Mouse (Mus musculus) liver (tissue): ENCODE data around the gene Ndrg4.
"Not testable (repeated sequence)": the region's sequence is repeated elsewhere in the genome, so short reads cannot be mapped to it uniquely, and the experiment has no call there.

ENCODE experiments used
- DNase-seq: peaks from one replicate; pipeline ENCODE4 v3.0.0-alpha.2; 2020; ENCODE audit warnings: mixed read lengths

The Ndrg4 gene

DNA sequence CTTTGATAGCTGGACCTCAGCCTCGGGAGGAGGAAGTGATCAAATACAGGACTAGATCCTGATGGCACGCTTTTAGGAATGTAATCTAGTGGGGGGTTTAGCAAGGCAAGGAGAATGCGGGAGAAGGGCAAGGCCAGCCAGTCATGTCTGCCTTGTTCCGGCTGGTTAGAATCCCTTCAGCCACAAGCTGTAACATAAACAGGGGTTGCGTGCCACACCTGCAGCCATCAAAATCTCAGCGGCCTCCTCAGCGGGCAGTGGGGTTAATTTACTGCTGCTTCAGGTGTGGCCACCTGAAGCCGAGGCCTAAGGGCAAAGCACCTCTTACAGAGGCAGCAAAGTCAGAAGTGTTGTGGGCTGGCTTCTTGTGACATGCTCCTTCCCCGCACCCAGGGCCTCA lies at the start of gene Ndrg4:
TSS of gene Ndrg4 (plus strand) at position 350 of the 400 bp plus-strand sequence.
- no peak for DNase-seq

DNA sequence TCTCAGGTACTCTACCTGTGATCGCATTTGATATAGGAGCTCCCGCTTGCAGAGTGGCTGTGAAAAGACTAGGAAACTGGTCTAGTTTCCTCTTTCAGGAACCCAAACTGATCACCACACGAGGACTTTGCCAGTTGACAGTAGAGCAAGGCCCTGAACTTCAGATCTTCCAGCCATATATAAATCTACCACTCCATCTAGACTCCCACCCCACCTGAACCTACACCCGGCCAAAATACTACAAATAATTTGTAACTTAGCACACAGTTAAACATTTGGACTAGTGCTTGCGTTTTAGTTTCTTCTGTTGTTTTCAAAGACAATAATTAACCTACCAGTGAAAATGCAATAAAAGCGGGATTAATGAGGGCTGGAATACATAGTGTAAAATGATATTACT lies 43.9 kb upstream of the Ndrg4 start:
- no peak for DNase-seq

DNA sequence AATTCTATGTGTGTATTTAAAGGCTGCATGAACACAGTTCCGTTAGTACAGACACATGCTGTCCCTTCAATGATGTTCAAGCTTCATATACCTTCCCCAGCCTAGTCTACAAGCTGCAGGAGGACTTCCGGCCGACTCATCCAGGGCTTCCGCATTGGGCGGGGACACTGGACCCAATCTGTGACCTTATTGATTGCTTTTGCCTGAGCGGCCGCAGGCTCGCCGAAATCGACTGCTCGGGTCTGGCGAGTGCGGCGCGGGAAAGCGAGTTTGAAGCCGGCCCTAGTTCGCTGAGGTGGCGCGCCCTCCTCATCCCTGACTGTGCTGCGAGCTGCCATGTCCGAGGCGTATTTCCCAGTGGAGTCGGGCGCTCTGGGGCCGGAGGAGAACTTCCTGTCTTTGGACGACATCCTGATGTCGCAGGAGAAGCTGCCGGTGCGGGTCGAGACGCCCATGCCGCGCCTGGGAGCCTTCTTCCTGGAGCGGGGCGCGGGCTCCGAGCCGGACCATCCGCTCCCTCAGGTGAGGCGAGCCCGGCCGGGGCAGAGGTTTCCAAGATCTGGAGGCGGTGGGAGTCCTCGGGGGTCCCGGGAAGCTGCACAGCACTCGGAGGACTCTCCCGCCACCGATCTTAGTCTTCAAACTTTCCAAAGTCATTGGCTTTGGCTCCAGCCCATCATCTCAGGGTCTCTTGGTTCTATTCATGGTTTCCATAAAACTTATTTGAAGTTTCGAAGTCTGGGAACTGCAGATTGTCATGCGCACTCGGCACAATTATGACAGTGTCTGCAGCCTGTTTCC lies 43.3 kb upstream of the Ndrg4 start, which contains the start of gene Gins3:
TSS of gene Gins3 (plus strand) at position 192 of the 801 bp plus-strand sequence.
- DNase-seq, result peak; percentile 92

DNA sequence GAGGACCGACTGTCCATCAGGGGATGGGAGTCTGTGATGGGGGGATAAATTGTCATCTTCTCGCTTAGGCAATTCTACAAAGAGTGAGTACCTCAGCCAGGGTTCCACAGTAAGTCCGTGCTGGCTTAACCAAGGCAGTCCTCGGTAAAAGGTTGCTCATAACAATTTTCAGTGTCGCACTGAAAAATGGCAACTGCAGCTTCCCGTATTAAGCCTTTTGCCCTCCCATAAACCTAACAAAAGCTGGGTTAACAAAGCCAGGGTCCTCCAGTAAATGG lies 42.8 kb upstream of the Ndrg4 start:
- no peak for DNase-seq

DNA sequence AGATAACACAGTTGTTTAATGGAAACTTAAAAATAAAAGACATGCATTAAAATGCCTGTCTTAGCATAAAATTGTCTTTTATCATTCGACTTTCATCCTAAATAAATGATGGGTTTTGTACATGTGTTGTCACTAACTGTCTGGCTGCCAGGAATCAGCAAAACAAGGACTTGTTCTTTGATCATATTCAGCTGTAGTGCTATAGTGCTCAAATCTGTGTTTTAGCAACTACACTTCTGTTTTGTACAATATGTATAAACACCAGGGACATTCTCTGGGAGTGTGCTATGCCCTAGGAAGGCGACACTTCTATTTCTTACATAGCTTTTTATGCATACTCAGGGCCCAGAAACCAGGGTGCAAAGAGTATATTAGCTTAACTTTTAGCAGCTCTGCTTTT lies 31.8 kb upstream of the Ndrg4 start:
- DNase-seq, result no peak

DNA sequence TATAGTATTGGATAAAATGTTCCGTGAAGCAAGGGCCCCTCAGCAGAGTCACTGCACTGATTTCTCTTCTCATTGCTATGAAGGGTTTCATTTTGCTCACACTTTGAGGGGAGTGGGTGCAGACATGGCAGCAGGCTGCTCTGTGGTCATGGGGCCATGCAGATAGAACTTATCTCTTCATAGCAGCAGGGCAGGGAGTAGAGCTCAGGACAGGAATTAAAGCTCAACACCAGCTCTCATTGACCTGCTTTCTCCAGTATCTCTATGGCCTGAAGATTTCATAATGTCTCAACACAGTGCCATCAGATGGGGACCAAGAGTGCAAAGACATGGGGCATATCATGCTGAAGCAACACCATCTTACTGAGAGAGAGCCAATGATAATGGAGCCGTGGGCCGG lies 28.5 kb upstream of the Ndrg4 start:
- no peak for DNase-seq

DNA sequence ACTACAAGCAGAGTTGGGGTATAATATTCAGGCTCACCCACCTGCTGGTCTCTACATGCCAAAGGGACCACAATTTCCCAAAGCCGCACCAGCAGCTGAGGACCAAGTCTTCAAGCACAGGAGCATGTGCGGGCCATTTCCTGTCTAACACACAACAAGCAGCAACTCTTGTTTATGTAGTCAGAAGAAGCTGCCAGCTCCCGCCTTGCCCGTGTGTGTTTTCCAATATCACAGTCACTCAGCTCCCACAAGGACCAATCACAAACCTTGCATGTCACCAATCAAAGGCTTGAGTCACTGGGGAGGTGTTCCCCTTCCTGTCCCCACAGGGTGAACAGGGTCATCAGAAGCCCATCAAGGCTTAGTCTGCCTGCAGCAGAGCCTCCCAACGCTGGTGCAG lies 23.4 kb upstream of the Ndrg4 start:
- DNase-seq, result no peak

GRCm38 (mm10) chr8:95655831-95656230 lies 20.9 kb upstream of the Ndrg4 start:
- DNase-seq, result no peak

DNA sequence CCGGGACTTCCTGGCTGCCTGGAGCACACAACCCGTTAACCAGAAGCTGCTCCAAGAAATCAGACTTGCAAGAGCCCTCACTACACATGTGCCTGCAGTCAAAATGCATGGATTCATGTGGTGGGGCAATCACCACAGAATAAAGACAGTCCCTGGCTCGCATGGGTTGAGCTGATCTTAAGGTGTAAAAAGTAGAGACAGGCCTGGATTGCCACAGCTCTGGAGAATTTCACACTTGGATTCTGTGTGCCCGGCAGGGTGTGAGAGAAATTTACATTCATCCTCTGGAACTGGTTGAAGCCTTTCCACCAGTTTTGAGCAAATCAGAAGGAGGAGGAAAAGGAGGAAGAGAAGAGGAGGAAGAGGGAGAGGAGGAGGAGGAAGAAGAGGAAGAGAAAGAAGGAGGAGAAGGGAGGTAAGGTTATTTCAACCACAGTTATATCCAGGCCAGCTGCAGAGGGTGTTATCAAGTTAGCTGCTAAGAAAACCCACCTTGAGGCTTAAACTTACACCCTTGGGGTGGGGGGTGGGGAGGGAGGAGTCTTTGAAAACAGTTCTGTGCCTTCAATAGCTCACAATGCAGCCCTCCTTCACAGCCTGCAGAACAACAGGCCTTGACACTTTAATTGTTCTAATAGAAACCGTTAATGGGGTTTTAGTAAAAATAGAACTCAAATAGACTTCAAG lies 20.3 kb upstream of the Ndrg4 start:
- no peak for DNase-seq

DNA sequence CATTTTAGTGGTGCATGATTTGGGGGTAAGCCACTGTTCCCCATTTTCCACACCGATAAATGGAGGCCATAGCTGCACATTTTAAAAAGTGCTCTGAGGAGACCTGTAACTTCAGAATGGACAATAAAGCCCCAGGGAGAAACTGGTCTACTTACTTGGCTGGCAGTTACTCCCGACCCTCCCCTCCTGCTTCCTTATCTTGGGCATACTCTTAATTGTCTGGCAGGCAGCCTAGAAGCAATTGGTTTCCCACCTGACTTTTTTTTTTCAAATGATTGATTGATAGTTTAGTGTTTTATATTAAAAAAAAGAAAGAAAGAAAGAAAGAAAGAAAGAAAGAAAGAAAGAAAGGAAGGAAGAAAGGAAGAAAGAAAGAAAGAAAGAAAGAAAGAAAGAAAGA lies 19.3 kb upstream of the Ndrg4 start:
- DNase-seq, result no peak

- DNase-seq, result no peak
Observed at GRCm38 (mm10) chr8:95660334-95660882, 16.4 kb upstream of the Ndrg4 start.

DNA sequence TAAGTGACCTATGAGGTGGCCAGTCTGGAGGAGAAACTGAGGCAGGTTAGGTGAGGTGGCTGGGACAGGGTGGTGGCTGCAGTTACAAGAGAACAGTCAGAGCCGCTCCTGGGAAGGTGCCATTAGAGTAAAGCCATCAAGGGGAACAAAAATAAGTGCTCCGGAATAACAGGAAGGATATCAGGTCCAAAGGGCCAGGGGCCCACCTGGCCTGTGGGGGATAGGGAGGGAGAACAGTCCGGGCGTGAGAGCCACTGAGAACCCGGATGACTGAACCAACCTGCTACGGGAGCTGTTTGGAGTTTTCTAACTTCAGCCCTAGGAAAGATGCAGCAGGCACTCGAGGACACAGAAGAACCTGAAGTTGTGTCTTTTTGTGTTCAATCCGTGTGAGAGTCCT lies 15.7 kb upstream of the Ndrg4 start:
- DNase-seq, result no peak

GRCm38 (mm10) chr8:95661575-95661974 lies 15.2 kb upstream of the Ndrg4 start:
- DNase-seq, result no peak

DNA sequence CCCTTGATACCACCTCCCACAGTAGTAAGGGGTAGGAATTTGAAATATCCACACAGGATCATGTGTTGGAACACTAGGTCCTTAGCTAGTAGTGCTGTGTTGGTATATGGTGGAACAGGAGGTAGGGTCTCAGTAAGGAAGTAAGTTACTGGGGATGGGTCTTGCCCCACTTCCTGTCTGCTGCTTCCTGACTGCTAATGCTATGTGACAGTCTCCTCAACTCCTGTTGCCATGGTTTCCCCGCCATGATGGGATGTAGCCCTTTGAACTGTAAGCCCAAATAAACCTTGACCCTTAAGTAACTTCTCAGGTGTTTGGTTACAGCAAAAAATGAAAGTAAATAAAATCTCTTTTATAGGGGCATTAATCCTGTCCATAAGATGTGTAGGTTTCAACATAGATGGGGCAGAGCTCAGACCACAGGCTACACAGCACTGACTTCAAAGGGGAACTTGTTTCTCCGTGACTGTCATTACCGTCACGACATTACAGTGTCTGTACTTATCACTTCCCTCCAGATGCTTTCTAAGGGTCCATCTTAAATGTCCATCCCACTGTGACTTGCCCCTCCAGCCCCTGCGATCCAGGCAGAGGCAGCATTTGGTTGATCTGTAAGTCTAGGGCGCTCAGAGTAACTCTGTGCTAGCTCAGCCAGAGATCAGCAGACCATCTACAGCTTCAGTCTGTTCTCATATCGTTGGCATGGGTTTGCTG lies 13.7 kb upstream of the Ndrg4 start:
- no peak for DNase-seq

DNA sequence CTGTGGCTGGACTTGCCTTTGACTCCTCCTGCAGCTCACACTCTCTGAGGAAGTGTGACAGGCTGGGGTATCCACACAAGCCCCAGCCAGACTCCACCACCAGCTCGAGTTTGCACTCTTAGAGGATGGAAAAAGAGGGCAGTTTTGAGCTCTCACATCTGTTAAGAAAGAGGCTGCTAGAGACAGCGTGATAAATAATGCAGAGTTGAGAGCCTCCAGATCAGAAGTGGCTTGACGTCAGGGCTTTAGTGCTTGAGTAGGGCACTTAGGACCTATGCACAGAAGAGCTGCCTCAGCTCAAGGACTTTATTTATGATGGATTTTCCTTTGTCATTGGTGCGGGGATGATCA lies 13.2 kb upstream of the Ndrg4 start:
- DNase-seq, result no peak

- not testable (repeated sequence) for DNase-seq
Observed at GRCm38 (mm10) chr8:95665813-95666452, 10.8 kb upstream of the Ndrg4 start.

DNA sequence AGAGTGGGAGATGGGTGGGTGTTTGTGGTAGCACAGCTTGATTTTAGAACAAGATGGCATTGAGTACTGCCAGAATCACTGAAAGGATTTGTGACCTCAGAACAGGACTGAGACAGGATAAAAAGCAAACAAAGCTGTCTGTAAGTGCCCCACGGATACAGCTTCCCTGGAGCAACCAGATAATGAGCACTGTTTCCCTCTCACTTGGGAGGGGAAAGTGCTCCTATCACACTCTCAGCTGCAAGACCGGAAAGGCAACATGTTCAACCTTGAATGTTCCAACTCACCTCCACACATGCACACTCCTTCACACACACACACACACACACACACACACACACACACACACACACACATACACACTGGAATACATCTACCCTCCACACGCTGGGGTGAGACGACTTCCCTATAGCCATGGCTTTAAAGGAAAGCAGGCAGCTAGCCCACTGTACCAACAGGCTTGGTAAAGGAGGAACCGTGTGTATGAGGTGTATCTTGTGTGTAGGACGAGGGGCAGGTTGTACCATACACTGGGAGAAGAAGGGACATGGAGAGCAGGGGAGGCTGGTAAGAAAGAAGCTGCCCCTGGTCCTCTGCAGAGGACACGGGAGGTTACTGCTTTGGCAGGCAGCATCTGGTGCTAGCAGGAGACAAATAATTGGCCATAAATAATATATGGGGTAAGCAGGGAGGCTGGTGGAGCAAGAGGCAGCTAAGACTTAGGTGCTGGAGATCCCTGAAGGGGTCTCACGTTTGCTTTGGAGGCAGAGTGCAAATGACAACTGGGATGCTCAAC lies 8.4 kb upstream of the Ndrg4 start:
- no peak for DNase-seq

DNA sequence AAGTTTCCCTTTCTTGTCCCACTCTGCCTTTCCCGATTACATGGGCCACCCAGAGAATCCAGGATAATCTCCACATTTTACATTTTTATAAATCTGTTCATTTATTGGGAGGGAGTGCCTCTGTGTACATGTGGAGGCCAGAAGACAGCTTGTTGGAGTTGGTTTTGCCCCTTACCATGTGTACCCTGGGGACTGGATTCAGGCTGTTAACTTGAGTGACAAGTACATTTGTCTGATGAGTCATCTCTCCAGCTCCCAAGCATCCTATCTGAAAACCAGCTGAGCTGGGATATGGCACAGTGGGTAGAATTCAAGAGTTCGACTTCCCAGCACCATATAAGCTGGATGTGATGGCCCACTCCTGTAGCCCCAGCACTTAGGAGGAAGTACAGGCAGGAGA lies 6.8 kb upstream of the Ndrg4 start:
- no peak for DNase-seq

DNA sequence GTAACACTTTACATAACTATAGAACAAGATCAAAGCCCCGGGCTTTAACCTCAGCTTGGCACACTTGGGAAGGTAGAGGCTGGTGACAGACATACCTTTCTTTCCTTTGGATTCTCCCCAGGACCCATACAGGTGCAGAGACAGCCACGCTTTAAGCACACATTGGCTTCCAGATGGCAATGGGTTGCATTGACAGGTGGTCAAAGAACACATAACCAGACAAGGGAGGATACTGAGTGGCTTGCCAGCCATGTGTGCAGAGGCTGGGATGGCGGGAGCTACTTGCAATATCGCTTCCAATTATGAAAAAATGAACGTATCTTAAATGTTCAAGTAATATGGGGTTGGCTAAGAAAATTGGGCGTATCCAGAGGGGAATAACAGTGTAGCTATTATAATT lies 4.9 kb upstream of the Ndrg4 start:
- DNase-seq, result no peak

DNA sequence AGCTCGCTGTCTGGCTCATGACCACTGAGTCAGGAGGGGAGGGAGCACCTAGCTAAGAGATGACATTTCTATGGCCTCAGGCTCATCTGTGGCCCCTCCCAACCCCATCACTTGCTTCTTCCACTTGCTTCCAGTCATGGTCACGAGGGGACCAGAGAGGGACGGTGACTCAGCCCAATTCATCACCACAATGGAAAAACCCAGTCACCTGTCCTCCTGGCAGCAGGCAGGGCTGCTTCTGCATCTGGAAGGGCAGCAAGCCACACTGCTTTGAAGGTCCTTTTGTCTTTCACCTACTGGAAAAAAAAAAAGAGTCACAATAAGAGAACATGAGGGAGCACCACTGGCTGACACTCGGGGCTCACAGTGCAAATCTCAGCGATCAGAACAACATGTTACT lies 4.0 kb upstream of the Ndrg4 start:
- no peak for DNase-seq

DNA sequence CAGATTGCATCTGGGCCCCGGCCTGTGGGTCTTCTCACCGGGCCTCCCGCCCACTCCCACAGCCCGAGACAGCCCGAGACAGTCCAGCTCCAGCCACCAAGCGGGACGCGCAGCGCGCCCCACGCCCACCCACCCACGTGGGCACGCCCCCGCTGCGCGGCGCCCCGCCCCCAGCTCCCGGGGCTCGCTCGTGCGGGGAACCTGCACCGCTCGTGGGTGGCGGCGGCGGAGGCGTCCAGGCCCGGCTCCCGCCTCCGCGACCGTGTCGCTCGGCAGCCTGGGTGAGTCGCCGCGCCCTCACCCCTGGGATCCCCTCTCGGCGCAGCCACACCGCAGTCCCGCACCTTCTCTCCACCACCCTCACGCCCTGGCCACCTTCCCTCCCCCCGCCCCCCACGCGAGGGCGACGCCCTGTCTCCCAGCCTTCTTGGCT lies 827 bp downstream of the Ndrg4 start:
- no peak for DNase-seq

DNA sequence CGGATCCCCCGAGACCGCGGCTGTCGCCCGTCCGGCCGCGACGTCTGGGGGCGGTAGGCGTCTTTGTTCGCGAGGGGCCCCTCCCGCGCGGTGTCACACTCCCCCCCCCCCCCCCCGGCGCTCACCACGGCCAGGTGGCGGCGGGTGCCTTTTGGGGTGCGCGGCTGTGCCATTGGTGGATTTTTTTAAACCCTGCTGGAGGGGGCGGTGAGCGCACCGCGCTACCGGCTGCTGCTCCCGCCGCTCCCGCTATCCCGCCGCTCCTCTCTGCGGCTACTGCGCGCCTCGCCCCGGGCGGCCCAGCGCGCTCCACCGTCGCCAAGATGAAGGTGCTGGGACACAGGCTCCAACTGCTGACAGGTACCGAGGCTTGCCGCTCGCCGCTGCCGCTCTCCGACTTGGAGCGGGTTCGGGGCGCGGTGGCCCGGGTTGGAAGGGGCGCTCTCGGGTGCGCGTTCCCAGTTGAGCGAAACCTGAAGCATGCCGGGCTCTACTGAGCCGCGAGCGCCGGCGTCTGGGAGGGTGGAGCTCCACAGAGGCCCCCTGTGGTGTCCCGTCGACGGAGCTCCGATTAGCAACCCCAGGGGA lies 1.3 kb downstream of the Ndrg4 start:
- no peak for DNase-seq
